Mouse (Mus musculus): ENCODE data around the gene Grk6.

GRCm38 (mm10) chr13:55487578-55488498 is 43.0 kb downstream of the Grk6 start, which contains the start of gene Dbn1:
- TF ChIP-seq CTCF (IDR thresholded peaks at IDR 0.05; ENCODE audit: low read depth) (no peak), EP300 (IDR thresholded peaks at IDR 0.05; ENCODE audit: low read depth) (no peak)

All from liver, embryonic 14.5 days (tissue).